Mouse (Mus musculus) cortical plate, adult 2 months (tissue): ENCODE data around the gene Bcat2. TPM values are rescaled to one million over a fixed set of nuclear protein-coding genes. Genes with fewer than 3 reads are reported as not detected.

Experiments used
- H3K27ac ChIP-seq: fragments of 200-500 bp; 2 replicates; pipeline ENCODE4 v1.5.1; 2012; ENCODE audit warnings: low read length, control low read depth, inconsistent platforms; ENCODE audit not compliant: insufficient read depth
- H3K4me1 ChIP-seq: fragments of 200-500 bp; 2 replicates; pipeline ENCODE4 v1.6.1; 2011; ENCODE audit warnings: low read length; ENCODE audit not compliant: control insufficient read depth, insufficient read depth
- H3K4me3 ChIP-seq: fragments of 200-500 bp; 2 replicates; pipeline ENCODE4 v1.5.1; 2011; ENCODE audit warnings: mild to moderate bottlenecking, low read length, control low read depth; ENCODE audit not compliant: insufficient read depth
- CTCF ChIP-seq: fragments of 200-500 bp; IDR thresholded peaks from 2 replicates; pipeline ENCODE4 v1.5.1; 2011; ENCODE audit warnings: mild to moderate bottlenecking, control low read depth, low read length; ENCODE audit not compliant: insufficient read depth; ENCODE audit errors: extremely low read depth
- POLR2A ChIP-seq: fragments of 200-500 bp; IDR thresholded peaks from 2 replicates; pipeline ENCODE4 v1.6.1; 2011; ENCODE audit warnings: mild to moderate bottlenecking, low read length, control low read depth; ENCODE audit not compliant: insufficient read depth; ENCODE audit errors: extremely low read depth
- polyA plus RNA-seq: library from polyadenylated mRNA; depleted of rRNA; stranded (reverse); fragments of >200 nt; gene quantifications from 2 replicates; pipeline ENCODE4 v1.2.3, GENCODE M21; 2012; rRNA removed

Gene Bcat2
- polyA plus RNA-seq, 1 experiment, result 26.5 TPM

DNA sequence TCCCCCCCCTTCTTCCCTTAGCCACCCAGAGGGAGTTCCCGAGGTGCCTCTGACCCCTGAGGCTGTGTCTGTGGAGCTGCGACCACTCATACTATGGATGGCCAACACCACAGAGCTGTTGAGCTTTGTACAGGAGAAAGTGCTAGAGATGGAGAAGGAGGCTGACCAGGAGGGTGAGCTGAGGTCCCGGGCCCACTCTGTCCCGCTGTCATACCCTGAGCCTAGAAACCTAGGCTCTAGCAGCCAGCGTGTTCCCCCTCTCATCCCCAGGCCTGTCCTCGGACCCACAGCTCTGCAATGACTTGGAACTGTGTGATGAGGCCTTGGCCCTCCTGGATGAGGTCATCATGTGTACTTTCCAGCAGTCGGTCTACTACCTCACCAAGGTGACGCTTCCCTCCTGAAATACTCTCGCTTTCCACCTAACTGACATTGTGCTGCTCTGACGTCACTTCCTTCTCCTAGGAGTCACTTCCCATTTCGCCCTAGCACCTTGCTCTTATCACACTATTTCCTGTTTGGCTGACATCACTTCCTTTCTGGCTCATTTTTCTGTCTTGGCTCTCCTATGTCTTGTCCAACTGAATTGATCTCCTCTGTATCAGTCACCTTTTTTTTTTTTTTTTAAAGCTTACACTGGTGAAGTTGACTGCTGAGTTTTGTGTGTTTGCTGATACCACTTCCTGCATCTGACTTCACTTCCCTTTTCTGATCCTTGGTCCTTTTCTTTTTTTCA is 65.2 kb downstream of the Bcat2 start:
- no peak for TF ChIP-seq CTCF
- peak; percentile 31; the same call in 1 of the 2 replicates for TF ChIP-seq POLR2A
- Histone ChIP-seq H3K27ac (no peak overlapping the region), H3K4me3 (no peak overlapping the region), H3K4me1 (no peaks in the 10 kb centered on the region; the same call in 1 of the 2 replicates)

DNA sequence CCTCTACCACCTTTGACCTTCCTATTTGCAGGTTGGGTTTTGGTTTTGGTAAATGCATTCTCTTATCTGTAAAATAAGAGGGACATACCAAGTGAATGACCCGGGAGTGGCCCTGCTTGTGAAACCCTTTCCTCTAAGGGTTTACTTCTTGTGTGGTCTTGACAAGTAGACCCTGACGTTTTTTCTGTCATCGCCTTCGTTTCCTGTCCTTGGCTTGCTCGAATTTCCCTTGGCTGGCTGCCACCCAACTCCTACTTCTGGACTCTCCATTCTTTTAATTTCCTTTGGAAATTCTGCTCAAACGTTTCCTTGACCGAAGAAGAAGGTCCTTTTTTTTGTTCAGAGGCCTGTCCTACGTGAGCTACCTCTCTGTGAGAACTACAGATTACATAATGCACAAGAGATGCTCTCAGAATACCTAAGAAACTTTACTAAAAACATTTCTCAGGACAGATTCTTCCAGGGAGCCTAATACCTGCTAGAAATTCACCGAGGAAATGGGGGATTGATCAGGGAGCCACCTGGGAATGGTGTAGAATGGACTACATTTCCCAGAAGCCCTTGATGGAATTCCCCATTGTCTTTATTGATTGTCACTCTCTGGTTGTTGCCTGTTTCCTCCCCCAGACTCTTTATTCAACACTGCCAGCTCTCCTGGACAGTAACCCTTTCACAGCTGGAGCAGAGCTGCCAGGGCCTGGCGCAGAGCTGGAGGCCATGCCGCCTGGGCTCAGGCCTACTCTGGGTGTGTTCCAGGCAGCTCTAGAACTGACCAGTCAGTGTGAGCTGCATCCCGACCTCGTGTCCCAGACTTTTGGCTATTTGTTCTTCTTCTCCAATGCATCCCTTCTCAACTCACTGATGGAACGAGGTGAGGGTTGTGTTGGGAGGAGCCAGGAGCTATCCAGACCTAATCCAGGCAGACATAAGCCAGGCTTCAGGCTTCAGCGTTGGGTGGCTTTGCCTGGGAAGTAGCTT is 66.0 kb downstream of the Bcat2 start:
- TF ChIP-seq CTCF (no peak), POLR2A (no peak)

DNA sequence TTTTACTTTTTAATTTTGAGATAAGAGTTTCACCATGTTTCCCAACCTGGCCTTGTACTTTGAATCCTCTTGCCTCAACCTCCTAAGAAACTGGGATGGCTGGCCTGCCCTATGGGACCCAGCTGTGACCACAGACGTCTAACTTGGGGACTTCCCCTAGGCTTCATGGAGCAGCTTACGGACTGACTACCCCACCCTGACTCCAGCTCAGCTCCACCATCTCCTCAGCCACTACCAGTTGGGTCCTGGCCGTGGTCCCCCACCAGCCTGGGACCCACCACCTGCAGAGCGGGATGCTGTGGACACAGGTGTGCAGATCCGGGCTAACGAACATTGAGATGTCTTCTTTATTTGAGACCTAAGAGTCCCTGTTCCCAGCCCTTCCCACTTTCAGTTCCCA is 67.8 kb downstream of the Bcat2 start:
- TF ChIP-seq POLR2A (no peak), CTCF (no peak)
- H3K4me3 ChIP-seq, result no peak overlapping the region
- H3K27ac ChIP-seq, result no peak overlapping the region
- no peaks in the 10 kb centered on the region; the same call in 1 of the 2 replicates for H3K4me1 ChIP-seq

More for the DNA sequence above, 66.0 kb downstream of the Bcat2 start:
- H3K4me3 ChIP-seq, result no peak overlapping the region
- H3K4me1 ChIP-seq, result no peaks in the 10 kb centered on the region; the same call in 1 of the 2 replicates
- H3K27ac ChIP-seq, result no peak overlapping the region

DNA sequence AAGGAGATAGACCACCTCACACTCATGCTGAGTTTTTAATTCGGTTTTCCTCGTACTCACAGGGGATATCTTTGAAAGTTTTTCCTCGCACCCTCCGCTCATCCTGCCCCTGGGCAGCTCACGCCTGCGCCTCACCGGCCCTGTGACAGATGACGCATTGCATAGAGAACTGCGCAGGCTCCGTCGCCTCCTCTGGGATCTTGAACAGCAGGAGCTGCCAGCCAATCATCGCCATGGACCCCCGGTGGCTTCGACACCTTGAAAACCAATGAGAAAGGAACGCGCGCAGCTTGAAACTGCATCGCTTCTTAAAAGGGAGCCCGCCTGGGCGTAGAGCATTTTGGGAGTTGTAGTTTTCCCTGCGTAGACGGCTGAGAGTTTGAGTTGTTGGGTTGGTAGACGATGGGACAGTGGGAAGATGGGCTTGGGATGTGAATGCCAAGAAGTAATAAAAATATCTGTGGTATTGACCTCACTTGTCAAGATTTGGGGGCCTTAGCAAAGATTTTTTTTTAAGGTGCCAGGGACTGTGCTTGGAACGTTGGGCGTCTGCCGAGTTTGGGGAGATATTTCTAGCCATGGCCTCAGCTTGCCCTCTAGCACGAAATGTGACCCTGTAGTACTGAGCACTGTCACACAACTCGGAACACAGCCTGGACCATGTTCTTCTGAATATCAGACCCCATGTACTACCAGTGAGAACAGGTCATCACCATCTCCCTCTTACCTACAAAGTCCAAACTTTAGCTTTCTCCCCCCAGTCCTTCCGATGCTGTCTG is 68.9 kb downstream of the Bcat2 start:
- peak overlapping the region; percentile 31 for H3K4me3 ChIP-seq
- no peak overlapping the region for H3K27ac ChIP-seq
- no peaks in the 10 kb centered on the region; the same call in 1 of the 2 replicates for H3K4me1 ChIP-seq
- TF ChIP-seq CTCF (no peak), POLR2A (peak; percentile 94)

Other genes starting within 250 kb of the Bcat2 start
- gene Trpm4, start 236.4 kb upstream of the Bcat2 start, polyA plus RNA-seq, result 29.1 and 35.1 TPM in 2 replicates
- 0.35 and 0.55 TPM in 2 replicates for gene Hrc, start 234.9 kb upstream of the Bcat2 start, polyA plus RNA-seq
- 164 and 167 TPM in 2 replicates for gene Ppfia3, start 203.1 kb upstream of the Bcat2 start, polyA plus RNA-seq
- 336 TPM in 2 replicates for gene Lin7b, start 199.6 kb upstream of the Bcat2 start, polyA plus RNA-seq
- 720 and 793 TPM in 2 replicates for gene Snrnp70, start 174.4 kb upstream of the Bcat2 start, polyA plus RNA-seq
- not detected in 2 replicates for gene Kcna7, start 164.5 kb upstream of the Bcat2 start, polyA plus RNA-seq
- gene Ntf5, start 156.5 kb upstream of the Bcat2 start, polyA plus RNA-seq, result 0.04 and 0.08 TPM in 2 replicates
- 0.17 TPM in 1 of 2 replicates, not detected in the other for gene Lhb, start 149.3 kb upstream of the Bcat2 start, polyA plus RNA-seq
- gene Gys1, start 135.3 kb upstream of the Bcat2 start, polyA plus RNA-seq, result 25.7 and 26.4 TPM in 2 replicates
- gene Ruvbl2, start 132.1 kb upstream of the Bcat2 start, polyA plus RNA-seq, result 41.7 and 47.4 TPM in 2 replicates
- gene Ftl1, start 110.3 kb upstream of the Bcat2 start, polyA plus RNA-seq, result 588 and 637 TPM in 2 replicates
- gene Bax, start 103.3 kb upstream of the Bcat2 start, polyA plus RNA-seq, result 99.4 and 103 TPM in 2 replicates
- 0.11 and 0.13 TPM in 2 replicates for gene Tulp2, start 88.3 kb upstream of the Bcat2 start, polyA plus RNA-seq
- 0.19 TPM in 1 of 2 replicates, not detected in the other for gene Gm45808, start 83.3 kb upstream of the Bcat2 start, polyA plus RNA-seq
- 5.9 and 6.5 TPM in 2 replicates for gene Dhdh, start 81.3 kb upstream of the Bcat2 start, polyA plus RNA-seq
- 88.2 and 99.6 TPM in 2 replicates for gene Nucb1, start 59.7 kb upstream of the Bcat2 start, polyA plus RNA-seq
- gene Ppp1r15a, start 43.9 kb upstream of the Bcat2 start, polyA plus RNA-seq, result 19.4 and 20.0 TPM in 2 replicates
- gene Plekha4, start 43.8 kb upstream of the Bcat2 start, polyA plus RNA-seq, result 5.1 and 6.3 TPM in 2 replicates
- 0.45 and 0.54 TPM in 2 replicates for gene Hsd17b14, start 15.3 kb upstream of the Bcat2 start, polyA plus RNA-seq
- not detected in 2 replicates for gene Fgf21, start 45.3 kb downstream of the Bcat2 start, polyA plus RNA-seq
- 0.09 and 0.15 TPM in 2 replicates for gene Fut1, start 47.1 kb downstream of the Bcat2 start, polyA plus RNA-seq
- gene Izumo1, start 51.7 kb downstream of the Bcat2 start, polyA plus RNA-seq, result 0.09 and 0.13 TPM in 2 replicates
- gene Rasip1, start 57.3 kb downstream of the Bcat2 start, polyA plus RNA-seq, result 6.9 and 7.8 TPM in 2 replicates
- gene Mamstr, start 69.8 kb downstream of the Bcat2 start, polyA plus RNA-seq, result 5.2 and 7.1 TPM in 2 replicates
- 0.21 and 0.28 TPM in 2 replicates for gene Fut2, start 96.2 kb downstream of the Bcat2 start, polyA plus RNA-seq
- gene Ntn5, start 113.9 kb downstream of the Bcat2 start, polyA plus RNA-seq, result 20.9 and 26.3 TPM in 2 replicates
- gene Sec1, start 124.2 kb downstream of the Bcat2 start, polyA plus RNA-seq, result 6.6 and 8.0 TPM in 2 replicates
- gene Car11, start 129.7 kb downstream of the Bcat2 start, polyA plus RNA-seq, result 351 and 377 TPM in 2 replicates
- gene Dbp, start 134.9 kb downstream of the Bcat2 start, polyA plus RNA-seq, result 251 and 257 TPM in 2 replicates
- gene Rpl18, start 145.3 kb downstream of the Bcat2 start, polyA plus RNA-seq, result 255 and 261 TPM in 2 replicates
- gene Sphk2, start 147.8 kb downstream of the Bcat2 start, polyA plus RNA-seq, result 22.5 and 23.5 TPM in 2 replicates
- 0.19 and 0.21 TPM in 2 replicates for gene Fam83e, start 151.1 kb downstream of the Bcat2 start, polyA plus RNA-seq
- not detected in 2 replicates for gene Spaca4, start 155.7 kb downstream of the Bcat2 start, polyA plus RNA-seq
- 191 and 227 TPM in 2 replicates for gene Lmtk3, start 213.6 kb downstream of the Bcat2 start, polyA plus RNA-seq
- 26.6 and 29.3 TPM in 2 replicates for gene Sult2b1, start 214.5 kb downstream of the Bcat2 start, polyA plus RNA-seq
- gene Cyth2, start 244.4 kb downstream of the Bcat2 start, polyA plus RNA-seq, result 161 and 162 TPM in 2 replicates